Mouse (Mus musculus): ENCODE results near the gene Pdf.
"Not testable (repeated sequence)": the region's sequence is repeated elsewhere in the genome, so short reads cannot be mapped to it uniquely, and the experiment has no call there.

Gene Pdf

DNA sequence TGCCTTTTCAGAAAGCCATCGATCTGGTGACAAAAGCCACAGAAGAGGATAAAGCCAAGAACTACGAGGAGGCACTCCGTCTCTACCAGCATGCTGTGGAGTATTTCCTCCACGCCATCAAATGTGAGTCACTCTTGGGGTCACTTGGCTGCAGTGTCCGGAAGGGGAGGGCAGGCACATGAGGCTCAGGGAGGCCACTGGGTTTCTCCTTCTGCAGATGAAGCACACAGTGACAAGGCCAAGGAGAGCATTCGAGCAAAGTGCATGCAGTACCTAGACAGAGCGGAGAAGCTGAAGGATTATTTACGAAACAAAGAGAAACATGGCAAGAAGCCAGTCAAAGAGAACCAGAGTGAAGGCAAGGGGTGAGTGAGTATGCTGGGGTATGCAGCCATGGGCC is 11.8 kb downstream of the Pdf start:
- no peak for DNase-seq (ENCODE audit: low spot score in 2 of 2)

DNA sequence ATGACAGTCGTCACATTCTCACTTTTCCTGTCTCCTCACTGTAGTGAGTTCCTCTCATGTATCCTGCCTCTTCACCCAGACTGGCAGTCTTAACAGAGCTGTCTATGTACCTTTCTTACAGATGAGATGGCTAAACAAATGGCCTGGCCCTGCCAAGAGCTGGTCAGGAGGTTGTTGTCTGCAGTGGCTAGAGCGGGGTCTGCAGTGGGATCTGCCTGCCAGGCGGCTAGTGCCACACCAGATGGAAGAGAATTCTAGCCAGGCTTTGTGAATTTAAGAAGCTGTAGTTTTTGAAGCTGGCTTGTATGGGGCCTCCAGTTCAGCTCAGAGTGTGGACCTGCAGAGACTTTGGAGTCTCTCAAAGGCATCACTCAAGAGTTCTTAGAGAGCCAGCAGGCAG is 12.8 kb downstream of the Pdf start:
- no peak for DNase-seq (ENCODE audit: low spot score in 2 of 2)

GRCm38 (mm10) chr8:107033609-107034008 is 14.8 kb downstream of the Pdf start:
- not testable (repeated sequence) for DNase-seq (ENCODE audit: low spot score in 2 of 2)

DNA sequence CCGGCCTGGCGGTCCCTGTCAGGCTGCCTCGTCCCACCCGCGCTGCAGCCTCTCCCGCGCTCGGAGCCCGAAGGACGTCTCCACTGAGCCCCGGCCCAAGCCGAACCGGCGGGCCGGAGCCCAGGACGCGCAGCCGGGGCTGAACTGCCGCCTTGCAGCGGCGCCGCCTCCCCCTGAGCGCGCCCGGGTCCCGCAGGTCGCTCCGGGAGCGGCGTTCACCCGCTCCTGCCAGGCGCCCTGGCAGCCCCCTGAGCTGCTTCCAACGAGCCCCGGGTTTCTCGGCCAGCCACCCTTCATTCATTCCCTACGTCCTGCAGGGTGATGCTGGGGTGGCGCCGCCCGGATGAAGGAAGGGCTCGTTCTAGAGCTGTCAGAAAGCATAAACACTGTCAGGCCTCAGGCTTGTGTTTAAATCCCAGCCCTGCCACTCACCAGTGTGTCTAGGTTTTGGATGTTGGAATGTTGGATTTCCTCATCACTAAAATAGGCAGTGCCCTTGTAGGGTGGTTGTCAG is 16.8 kb downstream of the Pdf start:
- peak; percentile 31 to 48 for DNase-seq (ENCODE audit: low spot score in 2 of 2)

- peak; percentile 94 to 95 for DNase-seq (ENCODE audit: low spot score in 2 of 2)
These were observed 17.5 kb downstream of the Pdf start, which contains the start of gene Vps4a for GRCm38 (mm10) chr8:107030650-107031576. TSS of gene Vps4a (plus strand) at chr8:107031222.

- DNase-seq (ENCODE audit: low spot score in 2 of 2) = no peak
These were observed 18.4 kb downstream of the Pdf start for GRCm38 (mm10) chr8:107030058-107030457.

GRCm38 (mm10) chr8:107029310-107029709 is 19.1 kb downstream of the Pdf start:
- no peak for DNase-seq (ENCODE audit: low spot score in 2 of 2)

- no peak for DNase-seq (ENCODE audit: low spot score in 2 of 2)
These were observed 24.9 kb downstream of the Pdf start for GRCm38 (mm10) chr8:107023479-107023878.

DNA sequence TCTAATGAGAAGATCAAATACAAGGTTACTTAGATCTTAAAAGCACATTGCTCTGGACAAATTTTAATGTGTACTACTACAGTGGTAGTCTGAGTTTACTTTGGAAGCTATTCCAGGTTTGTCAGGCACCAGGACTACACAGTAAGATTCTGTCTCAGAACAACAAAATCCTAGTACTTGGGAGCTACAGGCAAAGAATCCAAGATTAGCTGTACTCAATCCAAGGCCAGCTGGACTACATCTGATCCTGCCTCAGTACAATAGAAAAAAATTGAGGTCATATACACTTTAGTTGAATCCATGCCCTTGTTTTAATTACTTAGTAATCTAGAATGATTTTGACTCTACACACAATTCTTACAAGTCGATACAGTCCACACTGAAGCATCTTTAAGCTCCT is 33.5 kb downstream of the Pdf start:
- no peak for DNase-seq (ENCODE audit: low spot score in 2 of 2)

GRCm38 (mm10) chr8:107012666-107013065 is 35.7 kb downstream of the Pdf start:
- DNase-seq (ENCODE audit: low spot score in 2 of 2) = no peak

DNA sequence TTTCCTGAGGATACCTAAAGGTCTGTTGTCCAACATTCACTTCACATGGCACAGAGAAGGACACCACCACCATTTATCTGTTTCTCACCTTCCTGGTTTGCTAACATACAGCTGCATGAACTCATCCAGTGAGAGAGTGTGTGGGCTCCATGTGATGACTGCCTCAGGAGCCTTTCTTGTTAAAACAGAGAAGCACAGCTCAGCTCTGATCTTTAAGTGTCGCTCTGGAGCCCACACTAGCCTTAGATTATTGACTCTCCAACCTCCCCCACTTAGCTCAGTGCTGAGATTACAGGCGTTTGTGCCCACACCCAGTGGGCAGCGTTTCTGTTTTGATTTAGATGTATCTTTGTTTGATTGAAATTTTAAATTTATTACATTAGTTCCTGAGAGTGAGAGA is 40.6 kb downstream of the Pdf start:
- DNase-seq (ENCODE audit: low spot score in 2 of 2) = peak; percentile 39 to 47

- DNase-seq (ENCODE audit: low spot score in 2 of 2) = peak; percentile 89 to 93
These were observed 45.9 kb downstream of the Pdf start for GRCm38 (mm10) chr8:107002532-107002931.

- no peak for DNase-seq (ENCODE audit: low spot score in 2 of 2)
These were observed 49.3 kb downstream of the Pdf start for GRCm38 (mm10) chr8:106999068-106999467.

DNA sequence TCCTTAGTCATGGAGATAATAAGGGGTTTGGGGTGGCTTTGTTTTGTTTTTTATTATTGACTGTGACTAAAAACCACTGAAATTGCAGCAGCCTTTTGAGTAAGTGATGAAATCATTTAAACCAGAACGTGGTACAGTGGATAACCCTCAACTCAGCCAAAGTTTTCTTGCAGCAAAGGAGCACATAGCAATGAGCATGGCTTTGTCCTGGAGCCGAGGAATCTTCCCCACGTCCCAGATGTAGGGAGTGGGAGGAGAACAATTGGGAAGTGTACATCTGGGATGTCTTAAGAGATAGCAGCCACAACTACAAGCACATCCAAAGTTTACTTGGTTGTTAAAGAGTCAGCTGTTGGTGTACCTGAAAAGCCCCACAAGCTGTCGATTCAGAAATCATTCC is 51.0 kb downstream of the Pdf start:
- DNase-seq (ENCODE audit: low spot score in 2 of 2) = no peak

GRCm38 (mm10) chr8:106996339-106996738 is 52.1 kb downstream of the Pdf start:
- not testable (repeated sequence) for DNase-seq (ENCODE audit: low spot score in 2 of 2)

Measured in right cerebral cortex, adult 2 months (tissue).